Mouse (Mus musculus): ENCODE results near the gene H2-Eb1. TPM values are rescaled to one million over a fixed set of nuclear protein-coding genes. Genes with fewer than 3 reads are reported as not detected.

The H2-Eb1 gene
- polyA plus RNA-seq, 2 experiments: 2.4 to 3.4 TPM

DNA sequence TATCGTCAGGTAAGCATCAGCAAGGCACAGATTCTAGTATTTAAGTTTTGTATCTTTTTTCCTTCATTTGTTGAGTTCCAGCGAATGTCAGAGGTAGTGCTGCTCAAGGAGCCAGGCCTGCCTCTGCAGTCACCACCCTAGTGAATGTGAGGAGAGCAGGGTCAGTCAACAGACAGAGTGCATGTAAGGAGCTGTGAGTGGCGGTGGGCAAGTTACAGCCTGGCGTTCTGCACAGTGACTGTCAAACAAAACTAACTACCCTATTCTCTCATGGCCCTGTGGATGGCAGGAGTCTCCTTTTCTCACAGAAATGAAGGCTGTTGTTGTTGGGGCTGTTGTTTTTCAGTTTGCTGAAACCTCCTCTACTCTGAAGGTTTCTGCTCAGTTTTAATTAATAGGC, 20.3 kb upstream of the H2-Eb1 start:
- no peak for TF ChIP-seq POLR2A (IDR thresholded peaks at IDR 0.05; ENCODE audit: borderline replicate concordance, extremely low read depth, insufficient read depth, insufficient read length)
- no peaks in the 10 kb centered on the region for H3K36me3 ChIP-seq (ENCODE audit: control insufficient read depth, insufficient read depth, low read length)
- no peak overlapping the region for H3K4me2 ChIP-seq (replicated peaks; ENCODE audit: low read depth, low read length, severe bottlenecking)
- H3K9ac ChIP-seq (ENCODE audit: low read depth, low read length, severe bottlenecking): no peak overlapping the region
- WGBS: 73% methylated on average over 4 of the region's 4 CpGs
- H3K27ac ChIP-seq (replicated peaks; ENCODE audit: low read depth, low read length): no peak overlapping the region
- no peaks in the 10 kb centered on the region for H3K27me3 ChIP-seq (ENCODE audit: control insufficient read depth, insufficient read depth, low read length)
- H3K9me3 ChIP-seq (ENCODE audit: control insufficient read depth, low read length): no peaks in the 10 kb centered on the region
- DNase-seq (ENCODE audit: low spot score) (no peak), ATAC-seq (ENCODE audit: low FRiP score, low read depth) (no peak)
- no peaks in the 10 kb centered on the region for H3K4me1 ChIP-seq (ENCODE audit: control insufficient read depth, insufficient read depth, low read length)
- H3K4me3 ChIP-seq (replicated peaks; ENCODE audit: low read length): no peak overlapping the region

DNA sequence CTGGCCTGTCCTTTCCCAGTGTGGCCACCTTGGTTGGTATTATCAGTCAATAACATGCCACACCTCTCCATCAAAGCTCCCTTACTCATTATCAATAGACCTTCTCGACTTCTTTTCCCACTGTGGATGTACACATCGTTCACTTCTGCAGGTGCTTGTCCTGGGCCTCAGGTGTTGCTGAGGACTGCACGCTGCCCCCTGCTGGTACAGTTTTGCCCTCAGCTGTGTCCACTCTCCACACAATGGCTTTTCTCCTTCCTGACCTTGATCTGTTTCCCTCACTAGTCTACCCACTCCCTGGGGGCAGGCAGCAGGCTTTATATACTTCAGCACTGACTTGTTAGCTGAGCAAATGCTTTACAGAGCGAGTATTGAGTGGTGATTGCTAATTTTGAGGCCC, 19.8 kb upstream of the H2-Eb1 start:
- Histone ChIP-seq H3K27ac (replicated peaks; ENCODE audit: low read depth, low read length) (no peak overlapping the region), H3K9ac (ENCODE audit: low read depth, low read length, severe bottlenecking) (no peak overlapping the region), H3K4me3 (replicated peaks; ENCODE audit: low read length) (no peak overlapping the region), H3K4me2 (replicated peaks; ENCODE audit: low read depth, low read length, severe bottlenecking) (no peak overlapping the region), H3K9me3 (ENCODE audit: control insufficient read depth, low read length) (no peaks in the 10 kb centered on the region), H3K36me3 (ENCODE audit: control insufficient read depth, insufficient read depth, low read length) (no peaks in the 10 kb centered on the region), H3K27me3 (ENCODE audit: control insufficient read depth, insufficient read depth, low read length) (no peaks in the 10 kb centered on the region), H3K4me1 (ENCODE audit: control insufficient read depth, insufficient read depth, low read length) (no peaks in the 10 kb centered on the region)
- ATAC-seq (ENCODE audit: low FRiP score, low read depth): no peak
- TF ChIP-seq POLR2A (IDR thresholded peaks at IDR 0.05; ENCODE audit: borderline replicate concordance, extremely low read depth, insufficient read depth, insufficient read length): no peak
- 36% methylated on average over 4 of the region's 4 CpGs for WGBS
- DNase-seq (ENCODE audit: low spot score): no peak

DNA sequence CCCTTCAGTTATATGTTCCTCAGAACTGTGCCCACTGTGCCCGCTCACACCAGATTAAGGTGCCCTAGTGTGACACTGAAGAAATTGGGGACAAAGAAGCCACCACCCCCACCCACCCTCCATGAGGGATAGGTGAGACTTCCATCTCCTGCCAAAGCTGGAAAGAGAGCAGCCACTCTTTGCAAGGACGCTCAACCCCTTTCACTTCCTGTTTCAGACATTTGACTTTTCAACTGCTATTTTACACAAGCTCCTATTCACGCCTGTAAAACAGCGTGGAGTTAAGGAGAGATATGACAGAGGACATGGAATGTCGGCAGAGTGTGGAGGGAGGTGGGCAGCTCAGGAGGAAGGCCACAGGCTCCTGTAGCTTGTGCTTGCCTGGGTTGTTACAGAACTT, 19.2 kb upstream of the H2-Eb1 start:
- no peaks in the 10 kb centered on the region for H3K4me1 ChIP-seq (ENCODE audit: control insufficient read depth, insufficient read depth, low read length)
- no peak overlapping the region for H3K4me2 ChIP-seq (replicated peaks; ENCODE audit: low read depth, low read length, severe bottlenecking)
- no peak overlapping the region for H3K4me3 ChIP-seq (replicated peaks; ENCODE audit: low read length)
- H3K9me3 ChIP-seq (ENCODE audit: control insufficient read depth, low read length): no peaks in the 10 kb centered on the region
- H3K27ac ChIP-seq (replicated peaks; ENCODE audit: low read depth, low read length): no peak overlapping the region
- H3K9ac ChIP-seq (ENCODE audit: low read depth, low read length, severe bottlenecking): no peak overlapping the region
- 69% methylated on average over 5 of the region's 5 CpGs for WGBS
- no peak for DNase-seq (ENCODE audit: low spot score)
- TF ChIP-seq POLR2A (IDR thresholded peaks at IDR 0.05; ENCODE audit: borderline replicate concordance, extremely low read depth, insufficient read depth, insufficient read length): no peak
- no peaks in the 10 kb centered on the region for H3K36me3 ChIP-seq (ENCODE audit: control insufficient read depth, insufficient read depth, low read length)
- no peaks in the 10 kb centered on the region for H3K27me3 ChIP-seq (ENCODE audit: control insufficient read depth, insufficient read depth, low read length)
- ATAC-seq (ENCODE audit: low FRiP score, low read depth): no peak

GRCm38 (mm10) chr17:34286999-34287398, 18.7 kb upstream of the H2-Eb1 start:
- H3K4me1 ChIP-seq (ENCODE audit: control insufficient read depth, insufficient read depth, low read length): no peaks in the 10 kb centered on the region
- no peak for TF ChIP-seq POLR2A (IDR thresholded peaks at IDR 0.05; ENCODE audit: borderline replicate concordance, extremely low read depth, insufficient read depth, insufficient read length)
- H3K4me2 ChIP-seq (replicated peaks; ENCODE audit: low read depth, low read length, severe bottlenecking): no peak overlapping the region
- H3K36me3 ChIP-seq (ENCODE audit: control insufficient read depth, insufficient read depth, low read length): no peaks in the 10 kb centered on the region
- no peak overlapping the region for H3K4me3 ChIP-seq (replicated peaks; ENCODE audit: low read length)
- ATAC-seq (ENCODE audit: low FRiP score, low read depth): no peak
- H3K9ac ChIP-seq (ENCODE audit: low read depth, low read length, severe bottlenecking): no peak overlapping the region
- no peak for DNase-seq (ENCODE audit: low spot score)
- H3K27me3 ChIP-seq (ENCODE audit: control insufficient read depth, insufficient read depth, low read length): no peaks in the 10 kb centered on the region
- no peaks in the 10 kb centered on the region for H3K9me3 ChIP-seq (ENCODE audit: control insufficient read depth, low read length)
- no peak overlapping the region for H3K27ac ChIP-seq (replicated peaks; ENCODE audit: low read depth, low read length)
- 58% methylated on average over 6 of the region's 6 CpGs for WGBS

GRCm38 (mm10) chr17:34287648-34288047, 18.0 kb upstream of the H2-Eb1 start, which contains the start of gene H2-Aa:
H2-Aa (minus strand) TSS chr17:34287823.
- H3K9ac ChIP-seq (ENCODE audit: low read depth, low read length, severe bottlenecking): no peak within 1 kb of the TSS
- no peaks in the 10 kb centered on the region for H3K36me3 ChIP-seq (ENCODE audit: control insufficient read depth, insufficient read depth, low read length)
- 12% methylated on average over 8 of the region's 8 CpGs for WGBS
- no peaks in the 10 kb centered on the region for H3K27me3 ChIP-seq (ENCODE audit: control insufficient read depth, insufficient read depth, low read length)
- ATAC-seq (ENCODE audit: low FRiP score, low read depth) (peak; percentile 63; the same call in 1 of the 2 replicates), DNase-seq (ENCODE audit: low spot score) (peak; percentile 72)
- no peak within 1 kb of the TSS for H3K4me3 ChIP-seq (replicated peaks; ENCODE audit: low read length)
- H3K4me2 ChIP-seq (replicated peaks; ENCODE audit: low read depth, low read length, severe bottlenecking): no peak within 1 kb of the TSS
- no peaks in the 10 kb centered on the region for H3K9me3 ChIP-seq (ENCODE audit: control insufficient read depth, low read length)
- H3K4me1 ChIP-seq (ENCODE audit: control insufficient read depth, insufficient read depth, low read length): no peaks in the 10 kb centered on the region
- TF ChIP-seq POLR2A (IDR thresholded peaks at IDR 0.05; ENCODE audit: borderline replicate concordance, extremely low read depth, insufficient read depth, insufficient read length): no peak
- H3K27ac ChIP-seq (replicated peaks; ENCODE audit: low read depth, low read length): no peak within 1 kb of the TSS

DNA sequence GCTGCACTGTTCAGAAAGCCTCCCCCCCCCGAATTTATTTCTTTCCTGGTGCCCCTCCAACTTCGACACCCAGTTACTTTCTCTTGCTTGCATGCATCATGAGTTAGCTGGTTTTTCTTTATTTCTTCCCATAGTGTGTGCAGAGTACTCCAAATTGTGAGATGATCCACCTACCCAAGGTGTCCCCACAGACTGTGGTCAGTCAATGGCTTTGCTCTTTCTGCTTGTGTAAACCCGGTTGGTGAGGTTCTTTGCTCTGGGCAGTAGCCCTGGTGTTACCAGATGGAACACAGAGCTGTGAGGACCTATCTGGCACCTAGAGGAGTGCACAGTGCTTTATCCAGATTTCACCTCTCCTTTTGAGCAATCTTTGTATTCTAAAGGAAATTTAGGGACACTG, 17.5 kb upstream of the H2-Eb1 start:
- H3K9ac ChIP-seq (ENCODE audit: low read depth, low read length, severe bottlenecking): no peak overlapping the region
- no peak for DNase-seq (ENCODE audit: low spot score)
- no peaks in the 10 kb centered on the region for H3K9me3 ChIP-seq (ENCODE audit: control insufficient read depth, low read length)
- no peaks in the 10 kb centered on the region for H3K36me3 ChIP-seq (ENCODE audit: control insufficient read depth, insufficient read depth, low read length)
- H3K27ac ChIP-seq (replicated peaks; ENCODE audit: low read depth, low read length): no peak overlapping the region
- ATAC-seq (ENCODE audit: low FRiP score, low read depth): no peak
- H3K4me1 ChIP-seq (ENCODE audit: control insufficient read depth, insufficient read depth, low read length): no peaks in the 10 kb centered on the region
- H3K27me3 ChIP-seq (ENCODE audit: control insufficient read depth, insufficient read depth, low read length): no peaks in the 10 kb centered on the region
- WGBS: 76% methylated on average over 3 of the region's 3 CpGs
- no peak for TF ChIP-seq POLR2A (IDR thresholded peaks at IDR 0.05; ENCODE audit: borderline replicate concordance, extremely low read depth, insufficient read depth, insufficient read length)
- H3K4me3 ChIP-seq (replicated peaks; ENCODE audit: low read length): no peak overlapping the region
- H3K4me2 ChIP-seq (replicated peaks; ENCODE audit: low read depth, low read length, severe bottlenecking): no peak overlapping the region

Measured in limb, embryonic 14.5 days (tissue).